Mouse (Mus musculus) bone marrow, adult 2 months (tissue): ENCODE measurements around the gene Mrgpra9.
"Not testable (repeated sequence)": the region's sequence is repeated elsewhere in the genome, so short reads cannot be mapped to it uniquely, and the experiment has no call there.

Experiments
- CTCF ChIP-seq: fragments of 200-500 bp; IDR thresholded peaks from 2 replicates; pipeline ENCODE4 v1.5.1; 2011; ENCODE audit warnings: low read length, control low read depth; ENCODE audit not compliant: control insufficient read depth, insufficient read depth
- POLR2A ChIP-seq: fragments of 200-500 bp; IDR thresholded peaks from 2 replicates; pipeline ENCODE4 v1.6.1; 2011; ENCODE audit warnings: low read depth, mild to moderate bottlenecking, control low read depth, low read length, borderline replicate concordance; ENCODE audit not compliant: control insufficient read depth

DNA sequence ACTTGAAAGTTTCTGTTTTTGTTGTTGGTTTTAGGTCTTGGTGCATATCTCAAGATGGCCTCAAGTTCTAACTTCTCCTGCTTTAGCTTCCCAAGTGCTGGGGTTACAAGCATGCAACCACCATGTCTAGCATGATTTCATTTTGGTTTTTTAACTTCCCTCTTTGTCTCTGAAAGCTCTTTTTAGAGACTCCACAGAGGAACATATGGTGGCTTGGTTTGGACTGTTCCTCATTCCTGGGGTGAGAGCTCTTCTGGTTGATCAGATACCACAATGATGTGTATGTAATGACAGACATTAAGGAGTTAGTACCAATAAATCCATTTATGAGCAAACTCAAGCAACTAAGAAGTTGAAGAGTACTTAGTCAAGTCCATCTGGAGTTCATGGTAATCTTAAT lies 47.0 kb upstream of the Mrgpra9 start:
- not testable (repeated sequence) for TF ChIP-seq CTCF, POLR2A
